Mouse (Mus musculus): ENCODE data around the gene Grin2c. TPM values are rescaled to one million over a fixed set of nuclear protein-coding genes. Genes with fewer than 3 reads are reported as not detected.

Grin2c gene
- polyA plus RNA-seq, 1 experiment, result 0.01 TPM

- H3K4me1 ChIP-seq (ENCODE audit: control insufficient read depth), result peaks cover 9% of the 10 kb centered on the region
- H3K36me3 ChIP-seq (ENCODE audit: control insufficient read depth), result no peaks in the 10 kb centered on the region; the same call in 1 of the 2 replicates
- no peak for TF ChIP-seq GATA1 (IDR thresholded peaks at IDR 0.05; ENCODE audit: low read length)
- TF ChIP-seq TAL1 (IDR thresholded peaks at IDR 0.05; ENCODE audit: low read length), result no peak
- no peak overlapping the region for H3K4me3 ChIP-seq (replicated peaks)
- H3K9me3 ChIP-seq (ENCODE audit: control insufficient read depth, low read length), result no peaks in the 10 kb centered on the region
- no peaks in the 10 kb centered on the region for H3K27me3 ChIP-seq (ENCODE audit: control insufficient read depth)
These were observed 19.4 kb upstream of the Grin2c start for GRCm38 (mm10) chr11:115286201-115286993.

- peaks cover 10% of the 10 kb centered on the region for H3K4me1 ChIP-seq (ENCODE audit: control insufficient read depth)
- no peaks in the 10 kb centered on the region; the same call in 1 of the 2 replicates for H3K36me3 ChIP-seq (ENCODE audit: control insufficient read depth)
- H3K9me3 ChIP-seq (ENCODE audit: control insufficient read depth, low read length), result no peaks in the 10 kb centered on the region
- H3K4me3 ChIP-seq (replicated peaks), result no peak overlapping the region
- TF ChIP-seq TAL1 (IDR thresholded peaks at IDR 0.05; ENCODE audit: low read length), result no peak
- TF ChIP-seq GATA1 (IDR thresholded peaks at IDR 0.05; ENCODE audit: low read length), result no peak
- H3K27me3 ChIP-seq (ENCODE audit: control insufficient read depth), result no peaks in the 10 kb centered on the region
These were observed 18.2 kb upstream of the Grin2c start for GRCm38 (mm10) chr11:115285282-115285681.

- H3K9me3 ChIP-seq (ENCODE audit: control insufficient read depth, low read length), result no peaks in the 10 kb centered on the region
- no peaks in the 10 kb centered on the region; the same call in 1 of the 2 replicates for H3K36me3 ChIP-seq (ENCODE audit: control insufficient read depth)
- peaks cover 21% of the 10 kb centered on the region for H3K4me1 ChIP-seq (ENCODE audit: control insufficient read depth)
- H3K4me3 ChIP-seq (replicated peaks), result no peak overlapping the region
- no peaks in the 10 kb centered on the region for H3K27me3 ChIP-seq (ENCODE audit: control insufficient read depth)
- no peak for TF ChIP-seq TAL1 (IDR thresholded peaks at IDR 0.05; ENCODE audit: low read length)
- TF ChIP-seq GATA1 (IDR thresholded peaks at IDR 0.05; ENCODE audit: low read length), result no peak
These were observed 17.0 kb upstream of the Grin2c start for GRCm38 (mm10) chr11:115283891-115284620.

DNA sequence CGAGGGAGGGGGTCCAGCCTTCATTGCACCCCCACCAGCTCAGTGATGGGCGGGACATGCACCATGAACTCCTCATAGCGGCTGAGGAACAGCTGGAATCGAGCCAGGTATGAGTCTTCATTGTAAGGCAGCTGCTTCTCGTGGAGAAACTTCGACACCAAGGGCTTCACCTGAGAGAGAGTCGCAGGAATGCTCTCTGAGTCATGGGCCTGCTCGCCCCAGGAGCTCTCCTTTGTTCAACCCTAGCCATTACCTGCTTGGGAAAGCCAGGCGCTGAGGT is 16.4 kb upstream of the Grin2c start:
- H3K27me3 ChIP-seq (ENCODE audit: control insufficient read depth), result no peaks in the 10 kb centered on the region
- no peak for TF ChIP-seq GATA1 (IDR thresholded peaks at IDR 0.05; ENCODE audit: low read length)
- TF ChIP-seq TAL1 (IDR thresholded peaks at IDR 0.05; ENCODE audit: low read length), result no peak
- H3K4me1 ChIP-seq (ENCODE audit: control insufficient read depth), result peaks cover 27% of the 10 kb centered on the region
- H3K4me3 ChIP-seq (replicated peaks), result no peak overlapping the region
- no peaks in the 10 kb centered on the region; the same call in 1 of the 2 replicates for H3K36me3 ChIP-seq (ENCODE audit: control insufficient read depth)
- H3K9me3 ChIP-seq (ENCODE audit: control insufficient read depth, low read length), result no peaks in the 10 kb centered on the region

- Histone ChIP-seq H3K9me3 (ENCODE audit: control insufficient read depth, low read length) (no peaks in the 10 kb centered on the region), H3K36me3 (ENCODE audit: control insufficient read depth) (no peaks in the 10 kb centered on the region; the same call in 1 of the 2 replicates), H3K4me1 (ENCODE audit: control insufficient read depth) (peaks cover 33% of the 10 kb centered on the region), H3K4me3 (replicated peaks) (no peak overlapping the region), H3K27me3 (ENCODE audit: control insufficient read depth) (no peaks in the 10 kb centered on the region)
- TF ChIP-seq TAL1 (IDR thresholded peaks at IDR 0.05; ENCODE audit: low read length) (no peak), GATA1 (IDR thresholded peaks at IDR 0.05; ENCODE audit: low read length) (no peak)
These were observed 15.9 kb upstream of the Grin2c start for GRCm38 (mm10) chr11:115282723-115283485.

DNA sequence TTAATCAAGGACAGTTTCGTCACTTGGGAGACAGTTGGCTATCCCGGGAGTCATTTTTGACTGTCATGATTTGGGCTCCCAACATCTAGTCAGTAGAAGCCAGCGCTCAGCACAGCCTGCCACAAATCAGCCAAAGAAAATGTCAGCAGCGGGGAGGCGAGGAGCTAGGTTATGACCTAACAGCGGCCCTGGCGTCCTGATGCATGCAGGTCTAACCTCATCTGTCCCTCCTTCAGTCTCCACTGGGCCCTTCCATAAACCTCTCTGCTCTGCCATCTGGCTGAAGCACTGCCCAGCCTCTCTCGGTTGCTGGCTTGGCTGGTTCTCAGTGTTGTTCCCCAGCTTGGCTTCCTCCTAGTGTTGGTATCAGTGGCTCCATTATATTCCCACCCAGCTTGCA is 15.3 kb upstream of the Grin2c start:
- Histone ChIP-seq H3K36me3 (ENCODE audit: control insufficient read depth) (no peaks in the 10 kb centered on the region; the same call in 1 of the 2 replicates), H3K4me3 (replicated peaks) (no peak overlapping the region), H3K9me3 (ENCODE audit: control insufficient read depth, low read length) (no peaks in the 10 kb centered on the region), H3K27me3 (ENCODE audit: control insufficient read depth) (no peaks in the 10 kb centered on the region), H3K4me1 (ENCODE audit: control insufficient read depth) (peaks cover 36% of the 10 kb centered on the region)
- no peak for TF ChIP-seq GATA1 (IDR thresholded peaks at IDR 0.05; ENCODE audit: low read length)
- no peak for TF ChIP-seq TAL1 (IDR thresholded peaks at IDR 0.05; ENCODE audit: low read length)

- Histone ChIP-seq H3K4me1 (ENCODE audit: control insufficient read depth) (peaks cover 51% of the 10 kb centered on the region), H3K4me3 (replicated peaks) (no peak overlapping the region), H3K9me3 (ENCODE audit: control insufficient read depth, low read length) (no peaks in the 10 kb centered on the region), H3K27me3 (ENCODE audit: control insufficient read depth) (no peaks in the 10 kb centered on the region), H3K36me3 (ENCODE audit: control insufficient read depth) (no peaks in the 10 kb centered on the region; the same call in 1 of the 2 replicates)
- TF ChIP-seq TAL1 (IDR thresholded peaks at IDR 0.05; ENCODE audit: low read length) (no peak), GATA1 (IDR thresholded peaks at IDR 0.05; ENCODE audit: low read length) (no peak)
These were observed 12.7 kb upstream of the Grin2c start for GRCm38 (mm10) chr11:115279726-115280125.

GRCm38 (mm10) chr11:115278176-115278575 is 11.1 kb upstream of the Grin2c start:
- H3K9me3 ChIP-seq (ENCODE audit: control insufficient read depth, low read length), result no peaks in the 10 kb centered on the region
- H3K4me3 ChIP-seq (replicated peaks), result peak overlapping the region; percentile 85
- peaks cover 51% of the 10 kb centered on the region for H3K4me1 ChIP-seq (ENCODE audit: control insufficient read depth)
- no peak for TF ChIP-seq TAL1 (IDR thresholded peaks at IDR 0.05; ENCODE audit: low read length)
- TF ChIP-seq GATA1 (IDR thresholded peaks at IDR 0.05; ENCODE audit: low read length), result no peak
- no peaks in the 10 kb centered on the region for H3K27me3 ChIP-seq (ENCODE audit: control insufficient read depth)
- H3K36me3 ChIP-seq (ENCODE audit: control insufficient read depth), result no peaks in the 10 kb centered on the region; the same call in 1 of the 2 replicates

- H3K9me3 ChIP-seq (ENCODE audit: control insufficient read depth, low read length), result no peaks in the 10 kb centered on the region
- peak overlapping the region; percentile 85 for H3K4me3 ChIP-seq (replicated peaks)
- H3K4me1 ChIP-seq (ENCODE audit: control insufficient read depth), result peaks cover 51% of the 10 kb centered on the region
- TF ChIP-seq GATA1 (IDR thresholded peaks at IDR 0.05; ENCODE audit: low read length) (no peak), TAL1 (IDR thresholded peaks at IDR 0.05; ENCODE audit: low read length) (no peak)
- peaks cover under 1% of the 10 kb centered on the region; the same call in 1 of the 2 replicates for H3K36me3 ChIP-seq (ENCODE audit: control insufficient read depth)
- H3K27me3 ChIP-seq (ENCODE audit: control insufficient read depth), result no peaks in the 10 kb centered on the region
These were observed 10.5 kb upstream of the Grin2c start for GRCm38 (mm10) chr11:115277604-115277975.

All from erythroblast, embryonic 14.5 days (primary cell).